Mouse (Mus musculus) embryo, embryonic 9.5 days (tissue): ENCODE results near the gene 1500009C09Rik.

Source experiments
- DNase-seq: peaks from one replicate; pipeline ENCODE4 v3.0.0-alpha.2; 2017; ENCODE audit errors: extremely low spot score

Gene 1500009C09Rik

GRCm38 (mm10) chr15:82247131-82247776, 4.9 kb upstream of the 1500009C09Rik start:
- DNase-seq = no peak

GRCm38 (mm10) chr15:82251579-82251978, 618 bp upstream of the 1500009C09Rik start:
- DNase-seq = no peak

GRCm38 (mm10) chr15:82255248-82255647, 3.1 kb downstream of the 1500009C09Rik start:
- no peak for DNase-seq

DNA sequence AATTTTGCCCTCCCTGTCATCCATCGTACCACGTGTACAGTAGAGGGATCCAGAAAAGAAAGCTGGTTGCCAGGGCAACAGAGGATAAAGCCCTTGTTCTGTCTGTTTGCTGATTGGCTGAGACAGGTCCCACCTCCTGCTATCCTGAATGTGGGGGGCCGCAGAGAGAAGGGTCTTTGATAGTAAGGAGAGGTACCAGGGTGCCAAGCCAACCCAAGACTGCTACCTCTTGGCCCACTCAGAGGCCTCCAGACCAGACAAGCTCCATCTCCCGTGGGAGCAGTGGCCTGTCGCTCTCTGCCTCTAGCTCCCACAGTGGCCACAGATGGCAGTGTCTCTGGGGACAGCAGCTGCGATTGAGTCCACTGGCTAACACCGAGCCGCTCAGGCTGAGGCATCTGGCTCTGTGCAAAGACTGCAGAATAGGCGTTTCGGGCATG, 3.8 kb downstream of the 1500009C09Rik start:
- DNase-seq = no peak

DNA sequence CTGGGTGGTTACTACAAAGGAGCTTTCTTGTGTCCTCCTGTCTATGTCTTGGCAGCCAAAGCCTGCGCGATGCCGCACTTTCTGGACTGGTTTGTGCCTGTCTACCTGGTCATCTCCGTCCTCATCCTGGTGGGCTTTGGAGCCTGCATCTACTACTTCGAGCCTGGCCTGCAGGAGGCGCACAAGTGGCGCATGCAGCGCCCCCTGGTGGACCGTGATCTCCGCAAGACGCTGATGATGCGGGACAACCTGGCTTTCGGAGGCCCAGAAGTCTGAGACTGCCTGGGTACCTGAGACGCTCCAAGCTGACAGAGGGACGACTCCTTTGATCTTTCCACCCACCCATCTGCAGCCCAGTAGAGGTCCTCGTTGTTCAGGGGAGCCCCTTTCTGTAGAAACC, 7.3 kb downstream of the 1500009C09Rik start:
- peak; percentile 65 for DNase-seq

DNA sequence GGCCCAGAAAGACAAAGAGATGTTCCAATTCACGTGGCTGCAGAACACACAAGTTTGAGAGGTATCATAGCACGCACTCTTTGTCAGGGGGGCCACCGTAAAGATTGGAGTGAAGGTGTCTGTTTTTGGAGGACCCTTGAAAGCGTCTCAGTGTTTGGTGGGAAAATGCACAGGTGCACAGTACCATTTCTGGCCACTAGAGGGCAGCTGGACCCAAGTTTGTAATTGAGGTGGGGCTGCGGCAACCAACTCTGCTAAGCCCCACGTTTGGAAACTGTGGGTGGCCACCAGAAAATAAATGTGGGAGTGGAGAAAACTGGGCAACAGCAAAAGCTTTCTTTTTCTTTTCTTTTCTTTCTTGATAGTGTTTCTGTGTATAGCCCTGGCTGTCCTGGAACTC, 14.2 kb downstream of the 1500009C09Rik start:
- peak; percentile 74 for DNase-seq

- DNase-seq = peak; percentile 46
Observed at GRCm38 (mm10) chr15:82268185-82268584, 16.0 kb downstream of the 1500009C09Rik start.

DNA sequence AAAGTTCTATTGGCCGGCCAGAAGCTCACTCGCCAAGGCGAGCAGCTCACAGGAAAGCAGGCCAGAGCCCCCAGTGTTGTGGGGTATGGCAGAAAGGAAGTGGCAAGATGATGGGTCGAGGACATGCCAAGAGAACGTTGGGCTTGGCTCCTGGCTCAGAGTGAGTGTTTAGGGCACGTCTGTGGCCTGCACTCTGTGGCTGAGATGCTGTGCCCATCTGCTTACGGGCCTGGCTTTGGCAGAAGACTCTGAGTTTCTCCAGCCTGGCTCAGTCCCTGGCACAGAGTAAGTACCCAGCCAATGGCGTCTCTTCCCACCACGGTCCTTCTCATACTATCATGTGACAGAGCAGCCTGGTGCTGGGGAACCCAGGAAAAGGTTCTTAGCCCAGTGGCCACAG, 16.6 kb downstream of the 1500009C09Rik start:
- DNase-seq = no peak

DNA sequence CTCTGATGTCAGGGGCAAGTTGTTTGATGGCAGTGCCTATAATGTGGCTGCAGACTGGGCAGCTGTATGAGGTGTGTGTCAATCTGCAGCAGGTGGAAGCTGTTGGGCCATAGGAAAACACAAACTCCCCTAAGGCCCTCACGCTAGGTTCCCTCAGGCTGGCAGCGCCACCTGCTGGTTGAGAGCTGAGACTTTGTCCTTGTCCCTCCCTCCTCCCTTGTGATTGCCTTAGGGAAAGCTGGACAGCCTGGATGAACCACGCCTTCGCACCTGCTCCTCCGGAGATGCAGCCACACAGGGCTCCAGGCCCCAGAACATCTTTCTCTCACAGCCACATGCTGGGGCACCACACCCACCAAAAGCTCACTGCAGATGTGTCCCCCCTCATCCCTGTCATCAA, 19.0 kb downstream of the 1500009C09Rik start:
- DNase-seq = peak; percentile 78

DNA sequence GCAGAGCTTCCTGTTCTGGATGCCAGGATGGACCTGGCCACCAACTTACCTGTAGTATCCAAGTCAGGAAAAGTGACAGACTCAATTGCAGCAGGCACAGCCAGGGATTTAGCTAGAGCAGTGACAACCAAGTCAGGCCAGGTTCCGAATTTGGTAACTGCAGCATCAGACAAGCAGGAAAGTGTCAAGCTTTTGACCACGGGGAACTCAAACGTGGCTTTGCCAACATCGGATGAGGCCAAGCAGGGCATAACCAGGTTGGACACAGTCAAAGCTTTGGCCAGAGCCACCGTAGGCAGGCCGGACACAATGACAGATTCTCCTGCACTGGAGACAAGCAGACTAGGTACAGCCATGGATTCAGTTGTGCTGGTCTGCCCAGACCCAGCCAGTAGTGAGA, 20.1 kb downstream of the 1500009C09Rik start:
- DNase-seq = no peak

DNA sequence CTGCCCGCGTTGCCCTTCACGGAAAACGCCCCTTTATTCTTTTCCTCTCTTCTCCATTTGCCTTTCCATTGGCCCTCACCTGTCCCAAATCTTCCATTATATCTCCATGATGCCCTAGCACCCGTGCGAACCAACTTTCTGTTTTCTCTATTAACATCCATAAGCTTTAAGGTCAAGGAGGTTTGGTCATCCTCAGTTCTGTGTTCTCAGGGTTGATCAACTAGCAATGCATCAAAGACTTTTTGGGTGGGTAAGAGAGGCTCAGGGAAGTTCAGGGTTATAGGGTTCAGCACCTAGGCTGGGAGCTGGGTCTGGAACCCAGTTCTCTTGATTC, 22.4 kb downstream of the 1500009C09Rik start, which contains the start of gene Sept3:
Gene Sept3, plus strand, starts transcription at position 301 of the 334 bp plus-strand sequence.
- no peak for DNase-seq

DNA sequence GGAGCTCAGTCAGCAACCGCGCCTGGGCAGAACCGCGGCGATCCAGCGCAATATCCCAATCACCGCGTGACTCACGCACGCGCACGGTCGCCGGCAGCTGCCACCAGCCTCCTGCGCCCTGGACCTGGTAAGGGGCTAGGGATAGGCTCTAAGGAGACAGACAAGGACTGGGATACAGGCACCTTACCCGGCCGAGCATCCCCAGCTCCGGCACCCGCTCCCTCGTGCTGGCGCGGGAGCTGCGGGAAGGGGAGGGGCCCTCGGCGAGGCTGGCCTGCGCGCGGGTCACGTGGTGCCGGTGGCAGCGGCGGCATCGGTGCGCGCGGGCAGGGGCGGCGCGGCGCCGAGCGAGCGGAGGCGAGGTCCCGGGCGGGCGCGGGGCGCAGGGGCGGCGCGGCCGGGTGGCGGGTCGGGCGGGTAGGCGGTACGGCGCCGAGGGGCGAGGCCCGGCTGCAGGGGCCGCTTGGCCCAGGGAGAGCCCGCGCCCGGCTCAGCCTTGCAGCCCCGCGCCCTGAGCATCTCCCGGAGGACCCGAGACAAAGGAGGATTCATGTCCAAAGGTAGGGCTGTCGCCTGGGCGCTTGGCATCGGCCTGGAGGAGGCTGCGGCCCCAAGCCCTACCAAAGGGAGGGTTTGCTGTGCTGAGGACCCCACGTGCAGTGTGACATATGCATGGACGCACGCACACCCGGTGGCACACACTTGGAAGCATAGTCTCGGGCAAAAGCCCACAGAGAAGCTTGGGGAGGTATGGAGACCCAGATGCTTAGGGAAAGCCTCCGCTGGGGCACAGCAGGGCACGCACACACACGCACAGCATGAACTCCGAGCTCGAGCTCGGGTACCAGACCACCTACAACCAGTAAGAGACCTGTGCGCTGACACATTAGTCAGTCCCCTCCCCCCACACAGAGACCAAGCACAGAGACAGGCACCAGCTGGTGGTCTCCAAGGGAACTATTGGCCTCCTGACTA, 23.0 kb downstream of the 1500009C09Rik start:
- DNase-seq = peak; percentile 78

- no peak for DNase-seq
Observed at GRCm38 (mm10) chr15:82277591-82277990, 25.4 kb downstream of the 1500009C09Rik start.

- DNase-seq = no peak
Observed at GRCm38 (mm10) chr15:82280638-82281037, 28.4 kb downstream of the 1500009C09Rik start.

DNA sequence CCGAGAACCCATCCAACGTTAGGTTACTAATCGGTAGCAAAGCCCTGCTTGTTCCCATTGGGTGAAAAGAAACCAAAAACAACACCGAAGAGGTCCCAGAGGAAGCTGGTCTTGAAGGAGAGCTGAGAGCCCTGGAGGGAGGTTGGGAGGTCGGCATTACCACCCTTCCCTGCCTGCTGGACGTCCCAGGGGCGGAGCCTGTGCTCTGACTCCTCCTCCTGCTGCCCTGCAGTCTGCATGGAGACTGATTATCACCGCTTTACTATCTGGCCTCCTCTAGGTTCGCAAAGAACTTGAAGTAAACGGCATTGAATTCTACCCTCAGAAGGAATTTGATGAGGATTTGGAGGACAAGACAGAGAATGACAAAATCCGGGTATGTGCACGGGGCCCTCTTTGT, 34.0 kb downstream of the 1500009C09Rik start:
- DNase-seq = no peak

- DNase-seq = no peak
Observed at GRCm38 (mm10) chr15:82290252-82290651, 38.1 kb downstream of the 1500009C09Rik start.

DNA sequence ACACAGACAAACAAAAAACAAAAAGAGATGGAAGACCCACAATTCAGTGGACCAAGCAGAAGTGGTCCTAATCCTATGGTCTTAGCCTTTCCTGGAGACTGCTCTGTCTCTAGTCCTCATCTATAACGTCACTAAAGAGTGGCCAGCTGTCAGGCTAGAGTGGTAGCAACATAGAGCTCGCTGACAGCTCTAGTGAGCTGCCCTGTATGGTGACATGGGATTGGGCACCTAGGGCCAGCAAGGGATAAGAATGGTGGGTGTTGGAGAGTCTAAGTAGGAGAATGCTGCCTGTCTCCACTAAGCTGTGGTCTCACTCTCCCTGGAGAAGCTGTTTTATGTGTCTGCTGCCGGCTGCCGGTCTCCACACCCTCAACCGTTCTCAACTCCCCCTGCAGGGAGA, 40.7 kb downstream of the 1500009C09Rik start:
- DNase-seq = no peak

DNA sequence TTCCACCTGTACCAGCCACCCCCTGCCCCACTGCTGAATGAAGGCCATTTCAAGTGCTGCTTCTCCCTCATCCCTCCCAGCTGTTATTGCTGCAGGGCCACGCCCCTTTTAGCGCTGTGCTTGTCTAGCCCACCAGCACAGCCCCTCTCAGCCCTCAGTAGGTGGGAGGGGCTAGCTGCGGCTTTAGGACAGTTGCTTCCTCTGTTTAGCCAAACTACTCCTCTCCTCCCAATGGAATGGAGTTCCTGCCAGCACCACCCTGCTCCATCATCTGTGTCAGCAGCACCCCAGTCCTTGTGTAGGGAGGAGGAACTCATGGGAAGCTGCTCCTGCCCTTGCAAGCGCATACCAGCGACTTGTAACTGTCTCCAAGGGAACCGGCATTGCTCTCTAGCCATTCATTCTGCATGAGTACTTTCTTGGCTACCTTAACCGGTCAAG, 41.1 kb downstream of the 1500009C09Rik start:
- peak; percentile 74 for DNase-seq

- DNase-seq = peak; percentile 56
Observed at GRCm38 (mm10) chr15:82294059-82294458, 41.9 kb downstream of the 1500009C09Rik start.

DNA sequence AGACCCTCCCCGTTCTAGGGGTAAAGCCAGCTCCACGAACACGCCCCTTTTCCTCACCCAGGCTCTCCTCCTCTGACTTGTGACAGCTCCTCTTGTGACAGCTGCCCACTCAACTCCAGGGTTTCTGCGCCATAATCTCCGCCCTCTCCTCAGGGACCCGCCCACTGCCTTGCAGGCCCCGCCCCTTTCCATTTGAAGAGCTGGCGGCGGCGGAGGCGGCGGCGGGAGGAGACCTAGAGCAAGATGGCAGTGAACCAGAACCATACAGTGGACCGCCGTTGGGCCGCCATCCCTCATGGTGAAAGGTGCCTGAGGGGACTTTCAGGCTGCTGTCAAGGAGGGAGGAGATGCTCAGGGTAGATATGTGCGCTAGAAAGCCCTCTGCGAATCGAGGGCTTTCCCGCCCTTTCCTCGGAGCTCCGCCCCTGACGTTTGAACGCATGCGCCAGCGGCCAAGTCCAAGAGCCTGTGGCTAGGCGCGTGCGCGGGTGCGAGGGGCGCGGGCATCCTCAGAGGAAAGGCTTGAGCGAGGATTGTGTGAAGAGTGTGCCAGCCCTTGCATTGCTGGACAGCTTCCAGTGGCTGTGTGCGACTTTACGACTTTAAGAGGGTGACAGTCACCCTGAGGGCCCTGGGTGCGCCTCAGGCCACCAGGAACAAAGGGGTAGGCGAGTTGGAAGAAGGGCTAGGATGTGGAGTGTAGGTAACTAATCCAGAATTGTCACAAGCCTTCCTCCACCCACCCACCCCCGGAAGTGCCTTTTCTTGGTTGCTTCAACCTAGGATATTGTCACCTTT, 46.8 kb downstream of the 1500009C09Rik start, which contains the start of gene Wbp2nl:
Gene Wbp2nl, plus strand, starts transcription at position 191 of the 798 bp plus-strand sequence.
- DNase-seq = no peak

DNA sequence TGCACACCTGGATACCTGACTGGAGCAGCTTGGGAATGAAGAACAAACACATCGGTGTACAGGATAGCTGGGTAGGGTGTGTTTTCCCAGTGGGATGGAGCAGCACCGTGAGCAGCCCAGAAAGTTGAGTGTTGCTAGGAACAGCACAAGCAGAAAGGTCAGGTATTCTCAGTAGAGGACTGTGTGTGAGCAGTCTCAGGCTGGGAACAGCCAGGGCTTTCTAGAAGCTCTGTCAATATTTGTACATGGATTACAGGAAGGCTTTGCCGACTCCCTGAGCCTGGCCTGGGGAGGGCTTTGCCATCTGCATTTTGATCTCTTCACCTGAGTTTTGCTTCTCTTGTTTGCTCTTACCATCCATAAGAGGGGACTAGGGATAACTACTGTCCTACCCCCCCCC, 54.9 kb downstream of the 1500009C09Rik start:
- no peak for DNase-seq

- no peak for DNase-seq
Observed at GRCm38 (mm10) chr15:82308416-82308815, 56.2 kb downstream of the 1500009C09Rik start.
